Mouse (Mus musculus): ENCODE data around the gene Olfr56. TPM values are rescaled to one million over a fixed set of nuclear protein-coding genes. Genes with fewer than 3 reads are reported as not detected.

The Olfr56 gene
- total RNA-seq, 2 experiments from 2014 or later, result 0.14 to 0.17 TPM

DNA sequence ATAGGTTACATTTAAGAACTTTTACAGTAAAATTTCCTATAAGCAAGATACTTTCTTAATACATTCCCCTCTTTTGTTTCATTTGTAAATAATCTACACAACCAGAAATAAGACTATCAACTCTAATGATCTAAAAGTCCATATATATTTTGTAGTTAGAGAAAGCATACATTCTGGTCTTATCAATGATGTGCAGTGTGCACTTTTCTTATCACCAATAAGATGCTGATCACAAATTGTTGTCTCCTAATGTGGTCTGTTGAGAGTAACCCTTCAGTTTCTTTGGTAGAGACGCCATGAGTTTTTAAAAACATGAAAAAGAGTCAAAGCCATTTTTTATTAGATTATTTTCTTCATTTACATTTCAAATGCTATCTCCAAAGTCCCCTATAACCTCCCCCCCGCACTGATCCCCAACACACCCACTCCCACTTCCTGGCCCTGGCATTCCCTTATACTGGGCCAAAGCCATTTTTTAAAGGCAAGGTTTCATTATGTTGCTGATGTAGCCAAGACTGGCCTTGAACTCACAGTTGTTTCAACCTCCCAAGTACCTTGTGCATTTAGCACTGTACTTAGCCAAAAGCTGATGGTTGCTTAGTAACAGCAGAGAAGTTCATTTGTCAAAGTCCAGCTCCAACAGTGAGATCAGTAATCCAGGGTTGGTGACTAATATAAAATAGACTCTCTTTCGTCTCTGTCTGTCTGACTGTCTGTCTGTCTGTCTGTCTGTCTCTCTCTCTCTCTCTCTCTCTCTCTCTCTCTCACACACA is 111.2 kb downstream of the Olfr56 start:
- DNase-seq, result no peak
- intact Hi-C loops (cut with DNase I), result no loop called here

DNA sequence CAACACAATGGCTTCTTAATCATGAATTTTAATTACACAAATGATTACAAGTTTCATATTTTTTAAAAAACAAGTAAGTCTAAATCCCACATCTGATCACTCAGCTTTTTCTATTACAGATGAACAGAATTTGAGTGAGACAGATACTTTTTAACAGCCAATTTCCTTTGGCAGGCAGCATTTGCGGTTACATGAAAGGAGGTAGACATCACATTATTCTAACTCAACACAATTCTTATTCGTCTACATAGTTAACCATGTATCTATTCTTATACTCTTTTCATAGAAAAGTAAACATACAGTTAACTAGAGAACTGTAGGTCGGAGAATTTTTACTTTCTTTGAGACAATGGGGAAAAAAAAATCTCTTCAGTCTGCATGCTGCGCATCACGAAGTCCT is 111.9 kb downstream of the Olfr56 start:
- intact Hi-C loops (cut with DNase I), result no loop called here
- no peak for DNase-seq

DNA sequence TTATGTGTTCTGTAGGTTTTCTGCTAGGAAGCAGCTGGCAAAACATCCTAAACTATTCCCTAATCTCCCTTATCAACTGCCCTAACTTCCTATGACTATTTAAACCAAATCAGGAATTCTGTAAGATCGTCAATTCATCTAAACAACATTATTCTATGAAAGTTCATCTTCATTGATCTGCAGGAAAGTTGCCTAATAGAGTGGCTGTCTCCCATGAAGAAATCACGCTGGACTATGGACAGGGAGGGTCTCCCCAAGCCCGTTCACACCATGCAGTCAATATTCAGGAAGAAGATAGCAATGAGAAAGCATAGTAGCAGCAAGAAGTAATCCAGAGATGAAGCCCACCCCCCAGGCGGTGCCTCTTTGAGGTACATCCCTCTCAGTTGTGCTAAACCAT is 112.5 kb downstream of the Olfr56 start:
- intact Hi-C loops (cut with DNase I), result no loop called here
- no peak for DNase-seq

DNA sequence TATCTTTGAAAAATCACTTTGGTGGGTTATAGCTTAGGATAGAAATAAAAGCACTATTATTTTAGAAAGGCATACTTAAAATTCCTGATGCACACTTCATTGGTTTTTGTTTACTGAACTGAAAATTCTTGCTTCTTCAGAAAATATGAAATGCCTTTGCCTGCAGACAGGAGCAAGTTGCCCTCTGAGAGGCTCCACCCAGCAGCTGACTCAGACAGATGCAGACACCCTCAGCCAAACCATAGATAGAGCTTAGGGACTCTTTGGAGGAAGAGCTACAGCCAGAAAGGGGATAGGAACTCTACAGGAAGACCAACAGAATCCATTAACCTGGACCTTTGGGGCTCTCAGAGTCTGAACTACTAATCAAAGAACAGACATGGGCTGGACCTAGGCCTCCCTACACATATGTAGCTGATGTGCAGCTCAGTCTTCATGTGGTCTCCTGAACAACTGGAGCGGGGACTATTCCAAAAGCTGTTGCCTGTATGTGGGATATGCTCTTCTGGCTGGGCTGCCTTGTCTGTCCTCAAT is 113.4 kb downstream of the Olfr56 start:
- DNase-seq, result no peak
- intact Hi-C loops (cut with DNase I), result no loop called here

DNA sequence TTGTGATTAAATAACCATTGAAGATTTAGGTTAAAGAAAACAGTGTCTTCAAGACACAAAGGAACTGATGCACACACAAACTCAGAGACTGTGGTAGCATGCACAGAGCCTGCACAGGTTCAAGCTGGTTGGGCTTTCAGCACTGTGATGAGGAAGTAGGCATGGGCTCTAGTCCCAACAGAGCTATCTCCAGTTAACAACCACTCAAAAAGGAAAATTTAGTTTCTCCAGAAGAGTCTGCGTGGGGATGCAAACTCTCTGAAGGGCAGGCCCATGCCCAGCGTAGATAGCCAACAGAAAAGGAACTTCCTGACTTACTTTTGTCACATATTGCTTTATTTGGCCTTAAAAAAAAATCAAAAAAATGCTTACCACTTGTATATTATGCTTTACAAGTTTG is 114.1 kb downstream of the Olfr56 start:
- intact Hi-C loops (cut with DNase I), result no loop called here
- no peak for DNase-seq

DNA sequence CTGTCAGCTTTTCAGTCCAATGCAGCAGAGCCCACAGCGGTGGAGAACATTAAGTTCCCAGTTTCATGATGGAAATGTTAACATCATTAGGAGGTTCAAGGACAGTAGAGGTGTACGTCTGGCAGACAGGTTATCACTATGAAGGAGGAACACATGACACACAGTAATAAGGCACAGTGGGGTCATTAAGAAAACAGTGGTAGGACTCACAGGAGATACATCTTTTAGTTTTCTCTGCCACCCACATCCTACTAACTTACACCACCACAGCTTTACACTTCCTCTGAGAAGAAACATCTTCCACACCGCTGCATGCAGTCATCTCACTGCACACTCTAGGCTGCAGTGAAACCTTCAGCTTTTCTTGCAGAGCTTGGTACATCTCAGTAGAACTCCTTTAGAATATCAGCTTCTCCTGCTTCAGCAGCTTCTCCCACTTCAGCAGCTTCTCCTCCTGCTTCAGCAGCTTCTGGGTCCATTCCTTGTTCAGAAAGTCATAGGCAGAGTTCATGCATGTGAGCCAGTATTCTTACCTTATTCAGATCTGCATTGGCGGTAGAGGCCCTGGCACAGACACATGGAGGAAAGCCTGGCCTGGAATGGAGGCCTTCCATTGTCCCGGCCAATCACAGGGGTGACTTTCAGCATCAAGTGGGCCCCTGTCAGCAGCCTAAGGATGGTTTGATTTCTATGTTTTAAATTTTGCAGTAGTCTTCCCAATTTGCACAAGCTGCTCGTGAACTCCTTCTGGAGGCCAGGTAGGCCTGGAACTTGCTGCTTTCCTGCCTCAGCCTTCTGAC is 115.4 kb downstream of the Olfr56 start:
- DNase-seq, result no peak
- intact Hi-C loops (cut with DNase I), result no loop called here

DNA sequence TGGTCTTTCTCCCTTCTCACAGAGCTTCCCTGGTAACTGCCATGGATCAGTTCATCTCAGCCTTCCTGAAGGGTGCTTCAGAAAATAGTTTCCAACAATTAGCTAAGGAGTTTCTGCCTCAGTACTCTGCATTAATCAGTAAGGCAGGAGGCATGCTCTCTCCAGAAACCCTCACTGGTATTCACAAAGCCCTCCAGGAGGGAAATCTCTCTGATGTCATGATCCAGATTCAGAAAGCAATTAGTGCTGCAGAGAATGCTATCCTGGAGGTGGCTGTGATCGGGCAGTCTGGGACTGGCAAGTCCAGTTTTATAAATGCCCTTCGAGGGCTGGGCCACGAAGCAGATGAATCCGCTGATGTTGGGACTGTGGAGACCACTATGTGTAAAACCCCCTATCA is 116.7 kb downstream of the Olfr56 start:
- DNase-seq, result no peak
- intact Hi-C loops (cut with DNase I), result no loop called here

DNA sequence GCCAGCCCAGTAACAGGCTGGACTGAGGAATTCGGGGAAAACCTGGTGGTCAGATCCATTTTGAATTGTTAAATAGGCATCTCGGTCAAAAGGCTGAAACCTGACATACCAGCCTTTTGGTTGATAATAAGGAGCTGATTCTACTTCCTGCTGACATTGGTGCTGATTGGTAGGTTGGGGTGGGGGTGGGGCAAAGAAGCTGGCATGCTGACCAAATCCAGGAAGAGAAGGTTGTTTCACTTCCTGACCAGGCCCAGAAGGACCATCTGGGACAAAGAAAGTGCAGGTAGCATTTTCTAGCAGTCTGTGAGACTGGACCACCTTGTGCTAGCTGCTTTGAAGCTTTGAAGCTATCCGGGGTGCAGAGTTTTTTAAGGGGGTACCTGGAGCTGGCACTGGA is 121.7 kb downstream of the Olfr56 start:
- DNase-seq, result no peak
- intact Hi-C loops (cut with DNase I), result no loop called here

DNA sequence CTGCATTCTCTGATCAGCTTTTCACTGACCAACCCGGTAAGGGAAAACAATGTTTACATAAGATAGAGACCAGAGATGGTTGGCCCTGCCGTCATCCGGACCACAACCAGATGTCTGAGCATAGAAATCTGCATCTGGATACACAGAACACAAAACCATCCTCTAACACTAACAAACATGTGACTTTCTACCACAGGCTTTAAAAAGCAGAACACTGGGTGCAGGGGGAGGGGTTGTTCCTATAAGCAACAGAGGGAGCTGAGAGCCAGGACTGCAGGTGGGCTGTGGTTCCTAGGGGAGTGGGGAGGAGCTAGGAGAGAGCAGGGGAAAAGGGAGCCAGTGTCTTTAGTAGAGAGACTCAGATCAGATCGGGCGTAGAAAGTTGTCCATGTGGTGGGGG is 122.8 kb downstream of the Olfr56 start:
- intact Hi-C loops (cut with DNase I), result no loop called here
- no peak for DNase-seq

DNA sequence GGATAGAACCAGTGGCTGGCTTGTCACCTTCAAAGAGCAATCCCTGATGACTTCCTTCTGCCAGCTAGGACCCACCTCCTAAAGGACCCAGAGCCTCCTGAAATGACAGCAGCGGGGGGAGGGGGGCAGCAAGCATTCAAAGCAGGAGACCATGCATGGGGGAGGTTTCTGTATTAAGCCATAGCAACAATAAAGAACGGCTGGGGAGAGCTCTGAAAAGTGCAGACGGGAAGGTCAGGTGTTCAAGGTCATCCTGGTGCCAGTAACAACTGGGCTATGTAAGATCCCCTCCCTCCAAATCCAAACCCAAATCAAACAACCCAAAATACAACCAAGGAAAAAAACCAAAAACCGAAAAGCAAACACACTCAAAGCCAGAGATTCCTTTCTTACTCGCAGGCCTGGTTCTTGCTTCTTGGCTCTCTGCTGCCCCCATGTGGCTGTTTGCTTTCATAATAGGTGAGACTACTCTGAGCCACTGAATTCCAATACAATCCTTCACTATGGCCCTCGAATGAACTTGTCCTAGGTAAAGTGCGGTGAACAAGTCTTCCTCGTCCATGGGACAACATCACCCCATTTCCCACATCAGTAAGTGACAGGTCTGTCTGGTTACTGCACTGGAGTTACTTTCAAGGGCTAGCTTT is 124.5 kb downstream of the Olfr56 start:
- intact Hi-C loops (cut with DNase I), result loop anchor here (1.0 to 2.0 kb wide), 3 partner anchors 168 to 312 kb away; no protein-coding TSS in a partner anchor
- DNase-seq, result peak; percentile 86 to 94

DNA sequence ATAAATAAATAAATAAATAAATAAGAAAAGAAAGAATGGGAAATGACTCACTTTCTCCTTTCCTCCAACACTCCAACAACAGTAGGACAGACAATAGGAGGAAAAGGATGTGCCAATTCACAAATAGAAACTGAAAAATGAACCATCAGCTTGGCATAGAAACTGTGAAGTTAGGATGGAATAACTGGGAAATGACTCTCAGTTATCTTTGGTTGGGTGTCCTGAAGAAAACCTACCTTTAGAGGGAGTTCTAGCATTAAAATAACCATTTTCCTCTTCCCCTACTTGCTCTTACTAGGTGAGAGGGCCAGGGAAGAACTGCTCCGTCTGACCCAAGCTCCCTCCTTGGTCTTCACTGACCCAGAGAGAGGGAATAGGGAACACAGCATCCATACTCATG is 127.1 kb downstream of the Olfr56 start:
- no peak for DNase-seq
- intact Hi-C loops (cut with DNase I), result loop anchor here (5.0 kb wide), 1 partner anchor 147 kb away; no protein-coding TSS in a partner anchor

DNA sequence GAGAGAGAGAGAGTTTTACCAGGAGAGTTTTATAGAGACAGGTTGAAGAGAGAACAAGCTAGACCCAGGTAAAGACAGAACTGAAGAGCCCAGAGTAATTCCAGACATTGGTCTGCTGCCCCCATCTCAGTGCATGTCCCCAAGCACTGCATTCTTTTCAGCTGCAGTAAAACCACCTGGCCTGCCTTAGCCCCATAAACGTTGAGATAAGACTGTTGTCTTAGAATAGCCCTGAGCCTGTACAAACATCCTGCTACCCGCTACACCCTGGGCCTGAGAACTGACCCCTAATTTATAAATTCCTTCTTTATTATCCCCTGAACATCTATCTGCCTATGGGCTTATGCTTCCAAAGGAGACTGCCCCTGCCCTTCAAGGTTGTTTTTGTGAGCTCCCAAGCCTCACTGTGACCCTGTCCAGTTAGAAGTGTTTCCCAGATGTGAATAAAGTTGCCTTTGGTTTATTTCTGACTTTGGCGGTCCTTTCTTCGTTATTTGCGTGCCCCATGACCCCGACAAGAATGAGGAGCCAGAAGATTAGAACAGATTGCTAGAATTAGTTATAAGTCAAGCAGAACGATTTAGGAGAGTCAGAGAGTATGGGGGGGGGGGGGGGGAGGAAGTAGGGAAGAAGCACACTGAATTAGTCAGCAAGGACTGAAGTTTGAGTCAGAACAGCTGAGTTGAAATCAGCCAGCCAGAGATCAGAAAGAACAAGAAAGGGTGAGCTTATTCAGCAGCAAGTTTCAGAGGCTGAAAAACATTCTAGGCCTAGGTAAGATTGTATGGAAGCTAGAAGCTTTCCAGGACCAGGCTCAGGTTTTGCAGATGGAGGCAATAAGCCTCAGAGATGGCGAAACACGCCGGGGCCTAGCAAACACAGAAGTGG is 129.2 kb downstream of the Olfr56 start:
- intact Hi-C loops (cut with DNase I), result loop anchor here (5.0 kb wide), 1 partner anchor 144 kb away; no protein-coding TSS in a partner anchor
- no peak for DNase-seq

DNA sequence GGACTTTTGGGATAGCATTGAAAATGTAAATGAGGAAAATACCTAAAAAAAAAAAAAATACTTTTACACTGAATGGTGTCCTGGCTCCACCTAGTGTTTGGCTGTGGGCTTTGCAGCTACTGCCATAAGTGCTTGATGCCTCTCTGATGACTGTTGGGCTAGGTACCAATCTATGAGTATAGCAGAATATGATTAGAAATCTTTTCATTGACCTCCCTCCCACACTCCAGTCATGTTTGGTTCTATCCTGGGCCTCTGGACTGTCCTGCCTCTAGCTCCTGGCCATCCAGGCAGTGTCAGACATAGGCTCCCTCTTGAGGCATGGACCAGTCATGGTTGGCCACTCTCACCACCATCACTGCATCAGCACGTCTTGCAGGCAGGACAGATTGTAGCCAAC is 130.1 kb downstream of the Olfr56 start:
- intact Hi-C loops (cut with DNase I), result loop anchor here (5.0 kb wide), 1 partner anchor 143 kb away; no protein-coding TSS in a partner anchor
- peak in 1 of 2 experiments; percentile 41 for DNase-seq

DNA sequence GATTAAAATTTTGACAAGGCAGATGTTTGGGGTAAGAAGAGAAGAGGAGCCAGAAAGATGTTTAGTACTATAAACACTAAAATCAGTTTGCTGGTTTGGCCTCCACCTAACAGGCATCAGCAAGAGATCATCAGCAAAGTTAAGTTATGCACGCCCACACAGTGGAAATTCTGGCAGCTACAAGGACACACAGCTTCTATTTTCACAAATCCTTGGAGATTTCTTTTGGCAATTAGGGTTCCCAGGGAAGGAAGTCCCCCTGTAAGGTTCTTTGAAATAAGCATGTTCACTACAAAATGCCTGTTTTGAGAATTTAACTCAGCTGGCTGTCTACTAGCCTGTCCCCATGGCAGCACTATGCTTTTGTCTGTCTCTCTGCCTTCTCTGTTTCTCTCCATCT is 132.3 kb downstream of the Olfr56 start:
- DNase-seq, result no peak
- intact Hi-C loops (cut with DNase I), result no loop called here

DNA sequence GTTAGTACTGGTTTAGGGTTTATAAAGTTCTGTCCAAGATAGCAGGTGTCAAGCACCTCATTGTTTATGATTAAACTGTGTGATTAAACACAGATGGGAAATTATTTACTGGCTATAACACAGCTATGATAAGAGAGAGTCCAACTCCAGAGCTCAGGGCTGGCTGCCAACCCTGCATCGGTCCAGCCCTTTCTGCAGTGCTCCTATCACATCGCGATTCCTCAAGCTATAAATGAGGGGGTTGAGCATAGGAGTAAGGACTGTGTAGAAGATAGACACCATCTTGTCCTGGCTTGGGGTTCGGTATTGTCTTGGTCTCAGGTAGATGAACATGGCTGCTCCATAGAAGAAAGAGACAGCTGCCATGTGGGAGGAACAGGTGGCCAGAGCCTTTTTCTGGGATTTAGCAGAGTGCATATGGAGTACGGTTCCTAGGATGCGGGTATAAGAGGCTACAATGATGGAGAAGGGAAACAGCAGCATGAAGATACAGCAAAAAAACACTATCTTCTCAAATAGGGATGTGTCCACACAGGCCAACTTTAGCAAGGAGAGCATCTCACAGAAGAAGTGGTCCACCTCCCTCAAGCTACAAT is 134.0 kb downstream of the Olfr56 start:
- no peak for DNase-seq

DNA sequence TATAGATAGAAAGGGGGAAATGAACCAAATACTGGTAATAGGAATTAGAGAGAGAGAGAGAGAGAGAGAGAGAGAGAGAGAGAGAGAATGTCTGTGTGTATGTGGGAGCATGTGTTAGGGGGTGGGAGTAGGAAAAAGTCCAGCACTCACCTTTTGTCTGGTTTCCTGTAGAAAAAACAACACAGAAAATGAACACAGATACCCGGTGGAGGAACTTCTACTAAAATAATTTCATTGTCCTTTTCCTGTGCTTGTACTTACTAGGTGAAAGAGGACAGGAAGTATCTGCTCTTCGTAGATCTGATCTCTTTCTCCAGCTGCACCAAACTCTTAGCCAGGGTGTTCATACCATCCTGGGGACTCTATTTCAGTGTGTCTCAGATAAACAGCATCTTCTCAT is 135.5 kb downstream of the Olfr56 start:
- intact Hi-C loops (cut with DNase I), result no loop called here

More for the DNA sequence above, 134.0 kb downstream of the Olfr56 start:
- intact Hi-C loops (cut with DNase I), result loop anchor here (2.0 kb wide), 1 partner anchor 74 kb away; the partner anchor contains the start of gene Btnl9

DNA sequence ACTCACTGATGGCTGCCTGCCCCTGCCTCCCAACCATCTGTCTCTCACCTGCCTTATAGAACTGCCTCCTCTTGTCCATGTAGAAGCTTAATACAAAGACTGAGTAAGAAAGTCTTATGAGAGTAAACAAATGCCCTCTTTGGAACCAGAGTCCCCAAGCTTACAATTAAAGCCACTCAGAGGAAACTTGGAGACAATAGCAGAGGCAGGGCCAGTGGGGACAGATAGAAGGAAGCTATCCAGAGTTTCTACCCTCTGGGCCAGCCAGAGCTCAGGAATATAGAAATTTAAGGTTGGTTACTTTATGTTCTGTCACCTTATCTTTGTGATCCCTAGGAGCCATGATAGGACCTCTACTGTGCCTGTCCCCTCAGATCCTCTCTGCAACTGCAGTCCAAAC is 136.1 kb downstream of the Olfr56 start, which contains the start of gene Olfr1396:
TSS of gene Olfr1396 (minus strand) at position 101 of the 400 bp plus-strand sequence.
- DNase-seq, result no peak
- intact Hi-C loops (cut with DNase I), result no loop called here

More for the DNA sequence above, 135.5 kb downstream of the Olfr56 start:
- DNase-seq, result no peak

DNA sequence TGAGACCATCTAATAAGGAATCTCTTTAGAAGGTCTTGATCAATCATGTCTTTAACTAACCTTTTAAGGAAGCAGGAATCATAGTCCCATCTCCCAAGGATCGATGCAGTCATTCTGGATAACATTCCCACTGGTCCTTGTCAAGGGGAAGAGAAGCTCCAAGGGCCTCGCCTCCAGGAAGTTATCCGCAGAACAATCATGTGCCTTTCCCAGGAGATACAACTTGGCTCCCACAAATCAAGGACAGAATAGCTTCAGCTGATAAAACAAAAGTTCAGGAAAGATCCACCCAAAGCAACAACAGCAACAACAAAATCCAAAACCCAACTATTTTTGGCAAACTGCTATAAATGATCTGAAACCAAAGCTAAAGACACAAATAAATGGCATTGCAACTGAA is 140.9 kb downstream of the Olfr56 start:
- no peak for DNase-seq
- intact Hi-C loops (cut with DNase I), result no loop called here

DNA sequence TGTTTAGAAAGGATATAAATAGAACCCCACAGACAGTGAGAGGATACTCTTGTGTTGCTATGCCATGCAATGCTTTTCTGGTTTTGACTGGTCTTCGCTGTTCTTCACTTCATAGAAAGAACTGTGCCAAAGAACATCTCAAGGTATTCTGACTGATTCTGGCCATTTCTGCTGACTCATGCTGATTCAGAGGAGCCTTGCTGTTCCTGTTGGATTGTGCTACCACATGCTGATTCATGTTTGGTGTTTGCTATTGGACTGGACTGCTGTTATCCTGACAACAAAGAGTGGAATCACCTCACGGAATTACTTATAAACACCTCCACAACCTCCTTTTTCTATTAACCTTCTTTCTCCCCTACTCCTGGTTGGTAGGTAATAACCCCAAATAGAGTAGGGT is 145.5 kb downstream of the Olfr56 start:
- no peak for DNase-seq
- intact Hi-C loops (cut with DNase I), result no loop called here
